Mouse (Mus musculus) activated CD4-positive, CD25-positive, alpha-beta regulatory T cell (primary cell): ENCODE results near the gene Gart. TPM values are rescaled to one million over a fixed set of nuclear protein-coding genes. Genes with fewer than 3 reads are reported as not detected.

ENCODE experiments used
- polyA plus RNA-seq, 2 experiments: library from polyadenylated mRNA; unstranded; fragments of 100-300 nt; shearing (Covaris generic); gene quantifications; one replicate each; pipeline ENCODE4 v1.2.1; 2017

Gart gene
- polyA plus RNA-seq, result 10 to 100 TPM; 64.2 to 100.0 TPM

GRCm38 (mm10) chr16:91646681-91647419, at the start of gene Gart:
Gart (minus strand) TSS chr16:91646952.

DNA sequence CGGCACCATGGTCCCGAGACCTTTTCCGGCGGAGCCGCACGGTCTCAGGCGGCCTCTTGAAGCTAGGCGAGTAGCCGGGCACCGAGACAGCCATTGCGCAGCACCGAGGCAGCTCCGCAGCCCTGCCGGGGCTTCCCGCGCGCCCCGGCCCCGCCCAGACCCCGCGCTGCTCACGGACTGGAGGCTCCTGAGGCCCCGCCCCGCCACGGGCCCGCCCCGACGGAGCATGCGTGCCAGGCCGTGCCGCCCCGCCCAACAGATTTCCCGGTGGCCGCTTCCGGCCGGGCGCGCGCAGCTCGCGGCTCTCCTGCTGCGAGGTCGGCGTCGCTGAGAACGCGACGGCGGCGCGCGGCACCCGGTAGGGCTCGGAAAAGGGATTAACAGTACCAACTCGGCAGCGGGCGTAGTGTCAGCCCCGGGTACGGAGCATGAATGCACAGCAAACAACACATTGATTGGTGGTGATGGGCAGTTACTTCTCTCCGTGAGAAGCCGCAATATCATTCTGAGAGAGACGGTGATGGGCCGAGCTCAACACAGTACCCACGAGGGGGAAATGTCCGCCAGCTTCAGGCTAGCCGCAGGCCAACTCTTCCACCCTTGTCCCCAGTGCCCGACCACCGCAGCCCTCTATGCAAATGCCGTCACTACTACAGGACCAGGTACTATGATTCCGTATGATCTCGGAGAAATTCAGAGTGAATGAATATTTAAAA, 42.0 kb upstream of the Gart start, which contains the start of gene Donson:
TSS of gene Donson (minus strand) at position 152 of the 716 bp plus-strand sequence.

DNA sequence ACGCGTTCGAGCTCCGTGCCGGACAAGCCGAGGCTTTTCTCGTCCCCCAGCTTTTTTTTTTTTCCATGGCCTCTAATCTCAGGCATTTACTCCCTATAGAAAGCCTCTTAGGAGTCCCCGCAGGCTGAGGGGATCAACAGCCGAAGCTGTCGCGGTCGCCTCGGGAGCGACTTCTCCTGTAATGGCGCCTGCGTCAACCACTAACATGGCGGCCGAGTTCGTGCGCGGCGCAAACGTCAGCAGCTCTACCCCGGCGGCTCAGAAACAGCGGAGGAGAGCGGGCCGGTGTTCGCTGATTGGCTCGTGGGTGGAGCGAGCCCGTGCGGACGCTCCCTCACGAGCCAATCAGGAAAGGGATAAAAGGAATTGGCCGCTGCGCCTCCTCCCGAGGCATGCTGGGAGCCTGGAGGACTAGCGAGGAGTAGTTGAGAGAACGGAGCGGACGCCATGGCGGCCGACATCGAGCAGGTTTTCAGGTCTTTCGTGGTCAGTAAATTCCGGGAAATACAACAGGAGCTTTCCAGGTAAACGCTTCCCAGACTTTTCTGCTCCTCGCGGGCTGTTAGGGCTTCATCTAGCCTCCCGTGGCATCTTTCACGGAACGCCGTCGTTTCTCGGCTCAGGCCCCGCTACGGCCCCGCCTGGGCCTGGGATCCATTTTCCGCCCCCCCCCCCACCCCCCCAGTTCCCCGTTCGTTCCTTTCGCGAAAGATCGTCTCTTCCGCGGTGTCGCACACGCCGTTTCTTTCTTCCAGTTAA, 888 bp upstream of the Gart start, which contains the start of gene Son:
TSS of gene Son (plus strand) at position 46 of the 759 bp plus-strand sequence.

GRCm38 (mm10) chr16:91618511-91619501, 27.9 kb downstream of the Gart start, which contains the start of gene Dnajc28:
Dnajc28 (minus strand) TSS chr16:91619026.

GRCm38 (mm10) chr16:91597672-91598010, 49.1 kb downstream of the Gart start, which contains the start of gene Tmem50b:
Tmem50b (minus strand) TSS chr16:91597800.

Other genes with a start within 250 kb of the Gart start
- 100 to 1,000 TPM in 1 of 2 experiments, 10 to 100 TPM in 1; 84.0 to 129 TPM for gene Il10rb, start 240.8 kb downstream of the Gart start, polyA plus RNA-seq
- gene Ifnar1, start 161.7 kb downstream of the Gart start, polyA plus RNA-seq, result 100 to 1,000 TPM in 1 of 2 experiments, 10 to 100 TPM in 1; 92.5 to 155 TPM
- gene Ifngr2, start 99.9 kb downstream of the Gart start, polyA plus RNA-seq, result 10 to 100 TPM; 38.0 to 71.5 TPM
- 10 to 100 TPM; 36.0 to 42.7 TPM for gene Tmem50b, start 49.2 kb downstream of the Gart start, polyA plus RNA-seq
- 1 to 10 TPM; 1.4 to 2.1 TPM for gene Dnajc28, start 27.9 kb downstream of the Gart start, polyA plus RNA-seq
- gene Son, start 554 bp upstream of the Gart start, polyA plus RNA-seq, result 100 to 1,000 TPM; 121 to 130 TPM
- 10 to 100 TPM; 71.1 to 75.7 TPM for gene Donson, start 41.8 kb upstream of the Gart start, polyA plus RNA-seq
- 10 to 100 TPM; 51.5 to 61.8 TPM for gene Cryzl1, start 82.0 kb upstream of the Gart start, polyA plus RNA-seq
- gene Itsn1, start 82.3 kb upstream of the Gart start, polyA plus RNA-seq, result 1 to 10 TPM; 2.1 to 3.0 TPM